Mouse (Mus musculus): ENCODE data around the gene S100a11.
A peak's percentile ranks its signal among the peaks of the same experiment; 100 is the strongest.
"Not testable (repeated sequence)": the region's sequence is repeated elsewhere in the genome, so short reads cannot be mapped to it uniquely, and the experiment has no call there.

S100a11 gene

DNA sequence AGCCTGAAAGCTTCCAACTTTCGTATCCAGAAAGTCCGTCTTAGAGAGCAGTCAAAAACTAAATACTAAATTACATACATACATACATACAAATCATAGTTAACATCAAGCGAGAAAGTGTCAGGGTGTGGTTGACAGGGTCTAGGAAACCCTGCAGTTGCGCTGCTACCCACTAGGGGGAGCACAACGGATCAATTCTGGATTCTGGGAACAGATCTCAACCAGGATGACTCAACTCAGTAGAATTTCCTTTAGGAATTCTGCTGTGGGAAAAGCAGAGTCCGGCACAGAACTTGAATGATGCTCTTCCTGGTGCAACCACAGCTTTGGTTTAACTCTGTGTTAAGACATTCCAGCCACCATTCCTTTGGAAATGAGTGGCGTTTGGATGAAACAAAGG lies 2.3 kb downstream of the S100a11 start:
- peak; percentile 16 for DNase-seq (ENCODE audit: low spot score)

DNA sequence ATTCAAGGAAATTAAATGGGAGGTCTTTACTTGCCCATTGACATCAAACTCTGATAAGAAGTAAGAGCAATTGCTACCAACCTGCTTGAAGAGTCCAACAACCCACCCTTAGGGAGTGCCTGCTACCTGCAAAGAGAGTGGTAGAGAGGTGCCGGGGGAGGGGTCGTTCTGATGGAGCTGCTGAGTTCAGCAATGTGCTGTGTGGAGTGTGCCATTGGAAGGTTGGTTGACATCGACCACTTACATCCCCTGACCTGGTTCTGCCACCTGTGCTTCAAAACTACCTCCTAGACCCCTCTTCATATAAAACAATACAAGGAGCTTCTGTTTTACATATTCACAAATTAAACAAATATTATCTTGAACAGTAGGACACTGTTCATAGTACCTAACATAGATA lies 7.0 kb downstream of the S100a11 start:
- DNase-seq (ENCODE audit: low spot score), result no peak

DNA sequence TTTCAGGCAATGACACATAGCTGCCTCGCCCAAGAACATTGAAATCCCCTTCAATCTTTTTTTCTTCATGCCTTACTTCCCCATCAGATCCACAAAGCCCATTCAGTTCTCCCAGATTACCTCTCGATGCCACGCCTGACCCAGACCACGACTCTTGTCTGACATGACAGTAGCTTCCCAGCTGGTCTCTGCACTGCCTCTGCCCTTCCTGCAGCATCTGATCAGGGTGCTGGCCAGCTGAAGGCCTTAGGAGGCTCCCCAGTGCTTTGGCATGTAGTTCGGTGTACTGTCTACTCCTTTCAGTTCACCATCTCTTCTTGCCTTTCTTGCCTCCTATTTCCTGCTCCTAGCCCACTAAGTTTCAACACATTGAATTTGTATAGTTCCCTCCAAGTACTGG lies 8.5 kb downstream of the S100a11 start:
- no peak for DNase-seq (ENCODE audit: low spot score)

DNA sequence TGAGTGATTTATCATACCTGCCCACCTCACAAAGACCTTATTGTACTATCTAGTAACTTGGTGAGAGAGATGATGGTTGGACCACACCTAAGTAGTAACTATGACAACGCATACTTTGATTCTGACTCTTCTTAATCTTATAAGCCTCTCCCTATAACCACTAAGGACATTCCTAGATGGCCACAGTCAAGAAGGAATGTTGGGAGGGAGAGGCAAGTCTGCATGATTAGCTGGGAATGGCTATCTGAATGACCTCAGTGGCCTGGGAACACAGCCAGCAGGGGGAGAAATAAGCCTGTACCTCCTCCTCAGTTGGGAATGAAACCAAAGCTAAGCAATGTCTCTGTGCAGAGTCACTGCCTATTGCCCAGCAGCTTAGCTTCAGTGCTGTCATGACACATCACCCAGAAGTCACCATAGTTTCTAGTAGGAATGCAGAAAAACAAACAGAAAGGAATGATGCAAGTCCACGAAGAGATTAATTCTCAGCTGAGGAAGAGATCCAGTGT lies 16.8 kb downstream of the S100a11 start:
- DNase-seq (ENCODE audit: low spot score), result peak; percentile 51

GRCm38 (mm10) chr3:93538486-93538885 lies 18.2 kb downstream of the S100a11 start:
- DNase-seq (ENCODE audit: low spot score), result no peak

DNA sequence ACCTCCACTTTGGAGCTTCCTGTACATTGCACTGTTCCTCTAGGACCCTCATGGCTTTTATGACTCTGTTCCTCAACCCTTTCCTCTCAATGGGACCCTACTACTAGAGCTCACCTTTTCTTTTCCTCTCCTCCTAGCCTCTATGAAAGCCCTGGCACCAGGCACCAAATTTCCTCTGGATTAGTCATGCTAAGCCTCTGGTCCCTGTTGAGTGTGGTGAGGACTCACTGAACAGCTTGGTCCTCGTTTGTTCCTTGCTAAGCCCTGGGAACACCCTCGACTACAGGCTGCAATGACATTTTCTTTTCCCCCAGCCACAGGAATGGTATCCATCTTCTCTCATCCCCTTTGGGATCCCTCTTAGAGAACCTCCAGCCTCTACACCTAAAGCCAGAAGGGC lies 21.2 kb downstream of the S100a11 start:
- DNase-seq (ENCODE audit: low spot score), result no peak

- not testable (repeated sequence) for DNase-seq (ENCODE audit: low spot score)
Observed at GRCm38 (mm10) chr3:93544170-93544569, 23.9 kb downstream of the S100a11 start.

DNA sequence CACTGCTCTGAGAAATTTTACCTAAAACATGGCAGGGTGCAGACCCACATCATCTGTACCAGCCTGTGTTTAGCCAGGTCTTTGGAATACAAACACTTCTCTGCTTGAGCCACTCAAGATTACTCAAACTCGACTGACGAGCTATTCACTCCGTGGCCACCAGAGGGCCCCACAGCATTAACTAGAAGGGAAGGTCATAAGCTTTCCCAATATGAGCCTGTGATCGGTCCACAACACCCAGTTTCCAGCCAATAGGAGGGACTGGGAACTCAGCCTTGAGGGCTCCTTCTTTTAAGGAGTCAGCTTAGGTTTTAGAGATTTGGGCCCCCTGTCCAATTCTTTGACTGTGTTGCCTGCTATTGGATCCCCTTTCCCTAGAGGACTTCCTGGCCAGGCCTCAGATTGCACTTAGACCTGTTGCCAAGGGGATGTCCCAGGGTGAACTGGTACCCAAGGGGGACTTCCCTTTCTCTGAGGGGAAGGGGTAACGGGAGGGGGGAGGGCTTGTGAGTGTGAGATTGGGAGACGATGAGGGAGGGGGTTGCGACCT lies 26.9 kb downstream of the S100a11 start:
- DNase-seq (ENCODE audit: low spot score), result peak; percentile 53

- DNase-seq (ENCODE audit: low spot score), result no peak
Observed at GRCm38 (mm10) chr3:93547749-93548540, 27.7 kb downstream of the S100a11 start.

DNA sequence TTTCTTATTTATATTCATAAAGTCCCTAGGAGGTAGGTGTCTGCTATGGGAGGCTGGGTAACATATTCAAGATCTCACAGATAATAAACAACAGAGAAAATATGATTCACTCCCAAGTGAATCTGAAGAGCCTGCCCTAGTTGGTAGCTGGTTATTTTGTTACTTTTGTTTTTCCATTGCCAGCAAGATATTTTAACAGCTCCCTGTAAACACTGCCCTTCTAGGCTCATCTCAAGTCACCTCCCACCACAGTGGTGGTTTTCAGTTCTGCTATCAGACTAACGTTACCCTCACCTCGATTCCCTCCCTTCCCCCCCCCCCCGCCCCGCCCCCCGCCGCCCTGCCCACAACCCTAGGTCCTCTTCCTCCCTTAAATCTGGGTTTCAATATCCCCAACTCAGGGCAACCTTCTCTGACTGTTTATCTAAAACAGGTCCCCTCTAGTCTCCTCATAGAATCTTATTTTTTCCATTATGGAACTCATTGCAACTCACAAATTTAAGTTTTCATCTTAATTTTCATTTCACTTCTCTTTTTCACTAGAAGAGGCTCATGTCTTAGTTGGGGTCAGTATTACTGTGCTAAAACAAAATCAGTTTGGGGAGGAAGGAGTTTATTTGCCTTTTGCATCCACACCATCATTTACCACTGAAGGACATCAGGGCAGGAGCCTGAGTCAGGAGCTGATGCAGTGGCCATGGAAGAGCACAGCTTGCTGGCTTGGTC lies 28.4 kb downstream of the S100a11 start:
- DNase-seq (ENCODE audit: low spot score), result no peak

- DNase-seq (ENCODE audit: low spot score), result no peak
Observed at GRCm38 (mm10) chr3:93549986-93550385, 29.7 kb downstream of the S100a11 start.

GRCm38 (mm10) chr3:93551950-93552901 lies 31.9 kb downstream of the S100a11 start:
- no peak for DNase-seq (ENCODE audit: low spot score)

- no peak for DNase-seq (ENCODE audit: low spot score)
Observed at GRCm38 (mm10) chr3:93553311-93553710, 33.0 kb downstream of the S100a11 start.

DNA sequence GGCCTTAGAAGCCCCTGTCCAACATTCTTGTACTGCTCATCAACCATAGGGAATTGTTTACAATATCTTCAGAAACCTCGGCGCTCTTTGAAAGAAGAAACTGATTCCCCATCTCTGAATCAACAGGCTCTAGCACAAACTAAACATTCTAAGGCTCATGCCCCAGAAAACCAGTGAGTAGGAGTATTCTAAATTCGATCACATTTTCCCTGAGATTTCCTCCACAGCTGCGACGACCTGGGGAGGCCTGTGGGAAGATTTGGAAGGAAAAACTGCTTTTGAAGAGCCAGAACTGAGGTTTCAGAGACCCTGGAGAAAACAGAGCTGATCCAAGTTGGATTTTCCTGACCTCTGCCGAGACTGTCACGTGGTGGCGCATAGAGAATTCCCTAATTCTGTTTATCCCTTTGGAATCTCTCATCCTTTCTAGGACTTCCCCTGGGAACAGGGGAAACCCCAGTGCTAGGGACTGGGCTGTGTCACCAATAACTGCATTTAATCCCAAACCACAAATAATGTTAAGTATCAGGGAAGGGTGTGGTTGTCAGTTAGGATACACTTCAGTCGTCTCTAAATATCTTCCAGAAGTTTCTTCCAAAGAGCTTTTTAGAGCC lies 33.6 kb downstream of the S100a11 start:
- no peak for DNase-seq (ENCODE audit: low spot score)

- no peak for DNase-seq (ENCODE audit: low spot score)
Observed at GRCm38 (mm10) chr3:93554379-93554980, 34.2 kb downstream of the S100a11 start.

DNA sequence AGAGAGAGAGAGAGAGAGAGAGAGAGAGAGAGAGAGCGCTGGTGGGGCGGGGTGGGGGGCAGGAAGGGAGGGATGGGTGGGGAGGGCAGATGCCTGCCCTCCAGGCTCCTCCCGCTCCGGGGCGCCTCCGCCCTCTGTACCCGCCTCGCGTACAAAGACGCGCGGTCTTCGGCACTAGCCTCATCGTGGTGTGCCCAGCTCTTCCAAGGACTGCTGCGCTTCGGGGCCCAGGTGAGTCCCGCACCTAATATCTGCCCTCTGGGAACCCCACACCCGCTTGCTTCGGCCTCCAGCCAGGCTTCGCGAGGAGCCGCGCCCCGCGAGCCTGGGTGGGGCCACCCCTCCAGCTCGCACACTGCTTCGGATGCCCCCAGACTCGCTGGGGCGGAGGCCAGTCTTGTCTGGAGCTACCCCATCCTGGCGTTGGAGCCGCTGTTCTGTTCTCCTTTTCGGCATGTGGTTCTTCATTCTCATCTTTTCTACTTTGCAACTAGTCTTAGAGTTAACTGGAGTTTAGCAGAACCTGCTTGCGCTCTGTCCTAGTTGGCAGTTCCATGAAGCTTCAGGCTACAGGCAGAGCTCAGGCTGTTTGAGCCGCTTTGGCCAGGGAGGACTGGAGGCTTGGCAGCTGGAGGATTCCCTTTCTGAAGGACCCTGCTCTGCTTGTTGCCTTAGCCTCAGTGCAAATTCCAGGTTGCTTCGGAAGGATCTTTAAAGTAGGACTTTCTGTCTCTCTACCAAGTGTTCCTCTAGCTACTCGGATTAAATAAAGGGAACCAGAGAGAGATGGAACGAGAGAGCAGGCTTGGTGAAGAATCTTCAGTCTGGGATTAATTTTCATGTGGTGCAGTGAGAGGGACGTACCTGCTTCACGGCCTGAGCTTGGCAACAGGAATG lies 34.9 kb downstream of the S100a11 start, which contains the start of gene S100a10:
Gene S100a10, plus strand, starts transcription at position 100 of the 897 bp plus-strand sequence.
- peak; percentile 76 for DNase-seq (ENCODE audit: low spot score)

DNA sequence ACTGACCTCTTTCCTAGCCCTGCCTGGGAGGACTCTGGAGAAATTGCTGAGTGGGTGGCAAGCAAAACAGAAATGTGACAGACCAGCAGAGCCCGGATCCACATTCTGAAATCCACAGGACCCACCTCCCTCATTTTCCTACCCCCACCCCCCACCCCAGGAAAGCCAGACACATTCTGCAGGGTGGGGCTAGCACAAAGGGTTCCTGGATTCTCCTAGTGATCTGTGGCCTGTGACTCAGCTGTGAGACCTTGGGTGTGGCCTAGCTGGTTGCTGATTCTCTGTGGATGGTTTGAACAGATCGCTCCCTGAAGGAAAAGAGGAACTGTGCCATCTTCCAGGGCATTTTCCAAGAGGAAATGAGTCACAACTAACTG lies 35.6 kb downstream of the S100a11 start:
- DNase-seq (ENCODE audit: low spot score), result peak; percentile 63

- DNase-seq (ENCODE audit: low spot score), result no peak
Observed at GRCm38 (mm10) chr3:93556599-93556998, 36.3 kb downstream of the S100a11 start.

- DNase-seq (ENCODE audit: low spot score), result no peak
Observed at GRCm38 (mm10) chr3:93557471-93557870, 37.2 kb downstream of the S100a11 start.

DNA sequence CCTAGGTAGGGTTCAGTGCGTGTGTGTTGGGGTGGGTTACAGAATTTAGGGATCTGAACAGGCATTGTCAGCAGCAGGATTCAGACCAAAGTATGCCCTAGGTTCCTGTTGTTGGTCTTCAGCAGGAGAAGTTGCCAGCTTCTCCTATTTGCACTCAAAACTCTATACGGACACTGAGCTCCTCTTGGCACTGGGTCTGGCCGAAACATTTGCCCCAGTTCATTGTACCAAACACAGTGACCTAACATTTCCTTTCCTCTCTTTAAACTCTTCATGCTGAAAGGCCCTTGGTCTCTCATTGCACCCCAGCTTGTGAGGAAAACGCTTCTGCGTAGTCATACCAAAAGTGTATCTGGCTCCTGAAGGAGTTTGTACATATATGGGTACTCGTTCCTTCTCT lies 39.7 kb downstream of the S100a11 start:
- no peak for DNase-seq (ENCODE audit: low spot score)
